In the genomic region with DNA sequence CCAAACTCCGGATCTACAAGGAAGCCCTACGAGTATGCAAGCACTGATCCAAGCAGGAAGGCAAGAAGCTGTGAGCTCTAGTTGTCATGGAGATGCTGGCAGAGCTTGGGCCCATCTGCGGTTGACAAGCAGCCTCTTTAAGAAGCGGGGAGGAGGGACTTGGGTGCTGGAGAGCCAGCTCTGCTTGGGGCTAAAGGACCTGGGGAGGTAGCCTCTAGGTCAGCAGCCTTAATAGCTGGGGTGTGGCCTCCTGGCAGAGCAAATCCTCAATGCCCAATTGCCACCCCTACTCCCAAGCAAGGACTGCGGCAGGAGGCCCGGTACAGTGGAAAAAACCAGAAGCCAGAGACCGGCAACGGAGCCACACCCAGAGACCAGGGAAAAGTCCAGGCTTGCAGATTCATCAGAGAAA, we compare ENCODE assay signal across 7 mouse cellular contexts. TPM values are rescaled to one million over a fixed set of nuclear protein-coding genes. Genes with fewer than 3 reads are reported as not detected.
DNase-seq lines count a peak whose midpoint lies in the region; ATAC-seq lines count a peak whose summit lies in the region.

No protein-coding gene starts in this region.

- peaks cover 30% of the 10 kb centered on the region for H3K4me1 ChIP-seq in intestine, embryonic 14.5 days (replicated peaks; ENCODE audit: control insufficient read depth, insufficient read depth, low read length)
- H3K4me1 ChIP-seq in megakaryocyte, embryonic 14.5 days = peaks cover 100% of the 10 kb centered on the region

- H3K36me3 ChIP-seq in intestine, embryonic 14.5 days (ENCODE audit: control insufficient read depth, insufficient read depth, low read length) = no peaks in the 10 kb centered on the region
- peaks cover under 1% of the 10 kb centered on the region for H3K36me3 ChIP-seq in megakaryocyte, embryonic 14.5 days (replicated peaks; ENCODE audit: low read length)

- no peak overlapping the region for H3K4me3 ChIP-seq in intestine, embryonic 14.5 days (ENCODE audit: low read depth, low read length)
- peak overlapping the region; percentile 88 for H3K4me3 ChIP-seq in megakaryocyte, embryonic 14.5 days (replicated peaks)

- peak overlapping the region; percentile 24; the same call in 1 of the 2 replicates for H3K4me2 ChIP-seq in intestine, embryonic 14.5 days (ENCODE audit: low read length)

- intact Hi-C loops in left cerebral cortex, postnatal 10 days (cut with DNase I) = no loop called here

- H3K27me3 ChIP-seq in intestine, embryonic 14.5 days (replicated peaks; ENCODE audit: control insufficient read depth, insufficient read depth, low read length) = no peaks in the 10 kb centered on the region
- no peaks in the 10 kb centered on the region for H3K27me3 ChIP-seq in megakaryocyte, embryonic 14.5 days (replicated peaks)

- peak overlapping the region; percentile 77 for H3K27ac ChIP-seq in intestine, embryonic 14.5 days (ENCODE audit: low read depth)

- 9% methylated on average over 8 of the region's 8 CpGs for WGBS in intestine, embryonic 14.5 days

- H3K9me3 ChIP-seq in intestine, embryonic 14.5 days (ENCODE audit: control insufficient read depth, low read length) = no peaks in the 10 kb centered on the region
- no peaks in the 10 kb centered on the region for H3K9me3 ChIP-seq in megakaryocyte, embryonic 14.5 days

- ATAC-seq in common myeloid progenitor, adult 5-6 weeks (replicated peaks; ENCODE audit: low read depth, poor library complexity, severe bottlenecking) = peak; percentile 87
- ATAC-seq in intestine, embryonic 14.5 days (replicated peaks; ENCODE audit: low FRiP score, low TSS enrichment, low read depth) = peak; percentile 48

- no peak overlapping the region for H3K9ac ChIP-seq in intestine, embryonic 14.5 days (ENCODE audit: low read length)

- DNase-seq in adipocyte (ENCODE audit: low spot score) = peak; percentile 91
- DNase-seq in gastrocnemius, postnatal 25 days = peak; percentile 87
- DNase-seq in intestine, embryonic 14.5 days (ENCODE audit: low spot score) = peak; percentile 71
- DNase-seq in left cerebral cortex, postnatal 10 days (ENCODE audit: extremely low spot score in 1 of 2, low spot score in 2 of 2) = peak; percentile 87 to 90
- DNase-seq in right cerebral cortex, postnatal 25 days = peak; percentile 81

RNA-seq across cellular contexts. Expression of a gene that starts 2.4 kb away (rescaled TPM):
- total RNA-seq in common myeloid progenitor, adult 5-6 weeks (2017) = 434 and 497 TPM in 2 replicates
- 1,000 to 10,000 TPM; 2,738 to 2,745 TPM for total RNA-seq in gastrocnemius, postnatal 25 days (2021)
- 2,451 TPM in 2 replicates for polyA plus RNA-seq in intestine, embryonic 14.5 days (2014; fragmentation: Nextera tagmentation; extraction: Ambion mirVana)
- total RNA-seq in left cerebral cortex, postnatal 10 days (2021) = 100 to 1,000 TPM; 495 to 502 TPM
- 1,655 and 1,832 TPM in 2 replicates for polyA plus RNA-seq in megakaryocyte, embryonic 14.5 days (2012; ENCODE audit: insufficient read depth, low replicate concordance)

RNA-seq across cellular contexts. Expression of a gene that starts 22.1 kb away (rescaled TPM):
- total RNA-seq in common myeloid progenitor, adult 5-6 weeks (2017) = not detected in 2 replicates
- total RNA-seq in gastrocnemius, postnatal 25 days (2021) = not detected
- polyA plus RNA-seq in intestine, embryonic 14.5 days (2014; fragmentation: Nextera tagmentation; extraction: Ambion mirVana) = not detected in 2 replicates
- total RNA-seq in left cerebral cortex, postnatal 10 days (2021) = not detected
- 0.35 TPM in 1 of 2 replicates, not detected in the other for polyA plus RNA-seq in megakaryocyte, embryonic 14.5 days (2012; ENCODE audit: insufficient read depth, low replicate concordance)

RNA-seq across cellular contexts. Expression of a gene that starts 43.0 kb away (rescaled TPM):
- 86.1 and 96.2 TPM in 2 replicates for total RNA-seq in common myeloid progenitor, adult 5-6 weeks (2017)
- 10 to 100 TPM; 13.0 to 15.3 TPM for total RNA-seq in gastrocnemius, postnatal 25 days (2021)
- polyA plus RNA-seq in intestine, embryonic 14.5 days (2014; fragmentation: Nextera tagmentation; extraction: Ambion mirVana) = 48.7 and 52.9 TPM in 2 replicates
- total RNA-seq in left cerebral cortex, postnatal 10 days (2021) = 10 to 100 TPM; 38.4 to 40.8 TPM
- 14.5 and 19.9 TPM in 2 replicates for polyA plus RNA-seq in megakaryocyte, embryonic 14.5 days (2012; ENCODE audit: insufficient read depth, low replicate concordance)

RNA-seq across cellular contexts. Expression of a gene that starts 43.0 kb away (rescaled TPM):
- 32.3 and 33.0 TPM in 2 replicates for total RNA-seq in common myeloid progenitor, adult 5-6 weeks (2017)
- 10 to 100 TPM in 1 of 2 experiments, 1 to 10 TPM in 1; 9.8 to 10.9 TPM for total RNA-seq in gastrocnemius, postnatal 25 days (2021)
- 18.8 and 20.9 TPM in 2 replicates for polyA plus RNA-seq in intestine, embryonic 14.5 days (2014; fragmentation: Nextera tagmentation; extraction: Ambion mirVana)
- total RNA-seq in left cerebral cortex, postnatal 10 days (2021) = 10 to 100 TPM; 13.8 to 14.7 TPM
- polyA plus RNA-seq in megakaryocyte, embryonic 14.5 days (2012; ENCODE audit: insufficient read depth, low replicate concordance) = 0.49 and 1.0 TPM in 2 replicates
